Mouse (Mus musculus) frontal cortex, postnatal 25 days (tissue): ENCODE data around the gene Rps21.

Experiments
- DNase-seq, 2 experiments: peaks; one replicate each; pipeline ENCODE4 v3.0.0; 2022; ENCODE audit warnings: low spot score in 2 of 2

Rps21 gene

GRCm38 (mm10) chr2:180257001-180257521 lies at the start of gene Rps21:
Rps21 (plus strand) TSS chr2:180257377.
- peak; percentile 86 to 93 for DNase-seq

- DNase-seq, result no peak
Observed at GRCm38 (mm10) chr2:180207840-180208239, 49.3 kb upstream of the Rps21 start.

- DNase-seq, result no peak
Observed at GRCm38 (mm10) chr2:180208976-180209375, 48.2 kb upstream of the Rps21 start.

DNA sequence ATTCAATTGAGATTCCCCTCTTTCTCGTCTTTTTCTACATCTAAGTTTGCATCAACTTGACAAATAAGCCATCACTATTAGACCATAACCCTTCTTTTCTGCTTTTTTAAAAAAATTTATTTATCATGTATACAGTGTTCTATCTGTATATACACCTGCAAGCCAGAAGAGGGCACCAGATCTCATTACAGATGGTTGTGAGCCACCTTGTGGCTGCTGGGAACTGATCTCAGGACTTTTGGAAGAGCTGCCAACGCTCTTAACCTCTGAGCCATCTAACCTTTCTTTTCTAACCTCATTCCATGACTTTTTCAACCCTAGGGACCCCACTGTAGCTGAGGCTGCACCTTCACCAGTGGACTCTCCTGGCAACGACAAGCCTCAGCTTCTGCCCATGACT lies 44.9 kb upstream of the Rps21 start:
- no peak for DNase-seq

GRCm38 (mm10) chr2:180214352-180214978 lies 42.7 kb upstream of the Rps21 start:
- no peak for DNase-seq

DNA sequence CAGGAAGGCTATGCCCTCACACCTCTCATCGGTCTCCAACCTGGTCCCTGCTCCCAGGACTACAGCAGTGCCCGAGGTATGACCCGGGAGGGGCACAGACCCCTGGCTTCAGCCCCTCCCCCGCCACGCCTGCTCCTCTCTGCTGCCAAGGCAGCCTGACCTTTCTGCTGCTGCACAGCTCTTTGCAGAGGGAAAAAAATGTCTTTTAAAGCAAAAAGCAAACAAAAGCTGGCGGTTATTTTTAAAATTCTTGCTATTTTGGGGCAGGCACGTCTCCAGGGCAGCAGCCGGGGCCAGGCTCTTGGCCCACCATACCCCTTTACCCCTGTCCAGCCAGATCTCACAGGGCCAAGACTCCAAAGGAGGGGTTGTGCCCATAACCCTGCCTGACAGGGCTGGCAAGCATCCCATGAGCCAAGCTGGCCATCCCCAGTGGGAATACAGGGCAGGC lies 42.1 kb upstream of the Rps21 start:
- no peak for DNase-seq

DNA sequence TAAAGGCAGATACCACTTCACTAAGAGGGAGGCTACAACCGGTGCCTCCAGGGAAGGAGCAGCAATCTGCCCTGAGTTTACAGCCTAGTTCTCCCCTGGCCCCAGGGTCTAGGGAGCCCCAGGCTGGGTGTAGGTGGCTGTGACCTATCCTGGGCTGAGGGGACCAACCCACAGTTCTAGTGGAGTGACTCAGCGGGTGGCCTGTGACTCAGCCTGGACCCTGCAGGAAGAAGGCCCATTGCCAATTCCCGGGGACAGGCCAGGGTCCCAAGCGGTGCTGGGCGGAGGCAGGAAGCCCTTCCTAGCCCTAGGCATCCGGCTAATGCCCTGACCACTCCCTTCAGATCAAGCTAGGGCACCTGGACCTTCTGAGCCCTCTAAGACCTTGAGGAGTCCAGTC lies 41.2 kb upstream of the Rps21 start:
- DNase-seq, result no peak

GRCm38 (mm10) chr2:180216921-180217320 lies 40.3 kb upstream of the Rps21 start:
- DNase-seq, result no peak

DNA sequence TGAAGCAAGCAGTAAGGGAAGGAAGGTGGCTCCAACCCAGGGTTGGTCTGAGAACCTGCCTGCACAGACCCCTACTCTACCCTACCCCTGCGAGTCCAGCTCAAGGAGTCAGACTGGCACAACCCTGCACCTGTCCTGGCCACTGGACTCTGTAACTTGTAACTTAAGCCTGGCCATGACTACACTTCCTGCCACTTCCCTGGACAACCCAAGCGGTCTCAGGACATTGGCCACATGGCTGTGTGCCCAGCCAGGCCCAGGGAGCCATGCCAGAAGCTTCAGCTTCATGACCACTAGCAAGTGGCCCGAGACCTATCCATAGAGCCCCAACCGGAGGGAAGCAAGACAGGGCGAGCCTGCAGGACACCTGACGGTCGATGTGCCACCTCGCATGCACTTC lies 39.6 kb upstream of the Rps21 start:
- no peak for DNase-seq

DNA sequence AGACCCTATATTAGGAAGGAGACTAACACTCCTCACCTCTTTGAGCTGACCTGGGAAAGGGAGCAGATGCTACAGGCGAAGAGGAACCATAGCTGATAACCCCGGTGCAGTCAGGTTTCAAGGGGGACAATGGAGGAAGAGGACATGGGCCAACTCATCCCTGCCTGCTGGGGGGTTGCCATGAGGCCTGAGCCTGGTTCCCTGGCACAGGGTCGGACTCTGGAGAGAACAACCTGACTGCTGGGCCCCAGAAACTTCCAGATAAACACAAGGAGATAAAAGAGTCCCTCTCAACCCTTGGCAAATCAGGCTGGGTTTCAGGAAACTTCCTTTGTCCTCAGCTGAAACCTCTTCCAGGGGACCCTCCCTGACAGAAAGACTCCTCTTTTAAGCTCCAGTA lies 38.9 kb upstream of the Rps21 start:
- DNase-seq, result no peak

DNA sequence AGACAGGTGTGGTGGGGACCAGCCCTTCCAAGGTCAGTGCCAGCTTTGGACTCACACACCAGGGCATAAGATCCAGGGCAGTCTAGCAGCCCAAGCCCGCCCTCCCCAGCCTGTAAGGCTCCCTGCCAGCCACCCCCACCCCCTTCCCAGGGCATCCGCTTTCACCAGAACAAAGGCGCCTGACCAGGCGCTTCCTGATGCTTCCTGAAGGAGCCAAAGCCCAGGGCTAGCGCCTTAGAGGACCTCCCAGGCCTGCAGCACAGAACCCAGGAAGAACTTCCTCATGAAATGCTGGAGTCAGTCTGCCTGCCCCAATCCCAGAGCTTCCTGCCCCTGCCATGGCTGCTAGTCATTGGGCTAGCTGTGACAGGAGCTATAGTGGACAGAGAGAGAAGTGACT lies 38.5 kb upstream of the Rps21 start:
- DNase-seq, result no peak

DNA sequence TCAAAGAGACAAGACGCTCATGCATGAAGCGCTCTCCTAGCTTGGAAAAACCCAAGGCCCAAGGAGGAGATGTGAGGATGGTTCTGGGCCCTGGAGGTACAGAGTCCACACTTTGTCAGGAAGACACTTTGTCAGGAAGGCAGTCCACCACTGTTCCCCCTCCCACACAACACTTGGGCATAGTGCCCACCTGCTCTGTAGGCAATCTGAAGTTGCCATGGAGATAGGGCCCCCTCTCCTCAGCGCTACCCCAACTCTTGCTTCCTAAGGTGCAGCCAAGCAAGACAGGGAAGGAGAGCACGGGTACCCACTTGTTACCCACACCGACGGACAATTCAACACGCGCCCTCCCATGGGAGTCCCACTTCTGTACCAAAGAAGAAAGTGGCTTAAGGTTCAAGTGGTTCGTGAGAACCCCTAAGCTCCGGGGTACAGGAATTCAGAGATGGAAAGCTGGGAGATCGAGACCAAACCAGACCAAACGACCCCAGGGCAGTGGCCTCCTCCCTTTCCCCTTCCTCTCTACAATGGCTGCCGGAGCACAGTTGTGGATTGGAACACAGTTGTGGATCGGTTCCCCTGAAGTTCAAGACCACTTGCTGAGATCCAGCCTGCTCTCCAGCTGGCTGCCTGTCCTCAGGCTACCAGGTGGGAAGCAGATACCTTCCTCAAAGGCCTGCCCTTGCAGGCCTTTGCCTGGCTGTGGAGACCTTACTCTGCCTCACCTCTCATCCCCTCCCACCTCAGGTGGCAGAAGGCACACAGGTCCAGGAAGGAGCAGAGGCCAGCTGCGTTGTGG lies 37.8 kb upstream of the Rps21 start:
- no peak for DNase-seq

DNA sequence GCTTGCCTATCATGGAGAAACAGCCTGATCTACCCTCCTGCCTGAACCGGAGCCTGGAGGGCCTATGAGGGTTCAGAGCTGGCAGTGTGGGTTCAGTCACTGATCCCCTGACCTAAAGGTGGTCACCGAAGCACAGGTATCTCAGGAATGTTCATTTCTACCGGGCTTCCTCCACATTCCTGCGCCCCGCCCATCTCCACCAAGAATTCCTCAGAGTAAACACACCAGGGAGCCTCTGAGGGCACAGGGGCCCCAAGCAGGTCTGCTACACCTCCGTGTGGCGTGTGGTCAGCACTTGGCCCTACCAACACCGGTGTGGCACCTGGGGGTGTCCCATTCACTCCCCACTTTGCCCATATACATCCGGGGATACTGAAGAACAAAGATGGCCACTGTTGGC lies 37.0 kb upstream of the Rps21 start:
- DNase-seq, result no peak

- no peak for DNase-seq
Observed at GRCm38 (mm10) chr2:180221051-180221450, 36.1 kb upstream of the Rps21 start.

DNA sequence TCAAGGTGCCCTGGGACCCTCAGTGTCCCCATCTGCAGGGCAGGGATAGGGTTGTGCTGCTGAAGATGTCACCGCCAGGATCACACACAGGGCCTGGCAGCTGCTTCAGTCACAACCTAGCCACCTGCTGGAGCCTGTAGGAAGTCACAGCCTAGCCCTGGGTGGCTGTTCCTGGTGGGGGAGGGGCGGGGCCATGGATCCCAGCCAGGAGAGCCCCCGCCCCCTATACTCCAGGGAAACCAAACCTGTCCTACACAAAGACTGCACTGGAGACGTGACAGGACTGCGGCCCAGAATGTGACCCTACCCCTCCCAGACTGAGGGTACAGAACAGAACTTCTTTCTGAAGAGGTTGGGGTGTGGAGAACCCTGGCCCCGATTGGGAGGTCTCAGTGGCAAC lies 34.9 kb upstream of the Rps21 start:
- DNase-seq, result no peak

GRCm38 (mm10) chr2:180224647-180225043 lies 32.5 kb upstream of the Rps21 start:
- DNase-seq, result no peak

GRCm38 (mm10) chr2:180225044-180225761 lies 32.0 kb upstream of the Rps21 start:
- no peak for DNase-seq

- no peak for DNase-seq
Observed at GRCm38 (mm10) chr2:180225762-180226378, 31.3 kb upstream of the Rps21 start, which contains the start of gene Lama5. Lama5 (minus strand) TSS chr2:180225859.

- no peak for DNase-seq
Observed at GRCm38 (mm10) chr2:180227262-180228059, 29.7 kb upstream of the Rps21 start.

DNA sequence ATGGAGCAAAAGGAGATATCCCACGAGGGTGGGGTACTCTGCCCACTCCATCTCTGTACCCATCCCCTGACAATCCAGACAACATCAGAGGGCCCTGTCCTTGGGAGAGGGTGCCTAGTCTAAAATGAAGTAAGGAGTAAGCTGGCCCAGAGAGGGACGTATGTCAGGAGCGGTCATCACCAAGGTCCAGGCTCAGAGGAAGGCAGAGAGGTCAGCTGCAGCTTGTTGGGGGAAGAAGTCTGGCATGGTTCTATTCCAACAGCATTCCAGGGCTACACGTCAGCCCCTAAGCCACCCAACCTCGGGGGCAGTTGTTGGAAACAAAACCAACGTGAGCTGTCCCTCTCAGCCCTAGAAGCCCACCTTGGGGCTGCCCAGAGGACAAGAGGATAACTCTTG lies 29.1 kb upstream of the Rps21 start:
- no peak for DNase-seq

DNA sequence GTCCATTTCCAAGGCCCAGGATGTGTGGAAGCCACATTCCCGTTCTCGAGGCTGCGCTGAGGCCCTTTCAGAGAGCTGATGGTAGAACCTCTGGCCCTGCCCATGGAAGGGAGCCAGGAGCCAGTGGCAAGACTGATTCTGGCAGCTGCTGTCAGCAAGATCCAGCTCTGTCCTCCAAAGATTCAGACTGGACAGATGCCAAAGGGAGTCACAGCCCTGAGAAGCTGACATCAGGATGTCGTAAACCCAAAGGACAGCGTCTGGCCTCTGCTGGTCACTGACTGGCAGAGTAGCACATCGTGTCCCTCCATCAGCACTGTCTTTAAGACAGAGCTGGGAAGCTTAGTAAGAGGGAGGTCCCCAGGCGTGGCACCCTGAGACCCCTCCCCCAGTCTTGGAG lies 28.6 kb upstream of the Rps21 start:
- DNase-seq, result no peak
